Mouse (Mus musculus) hindbrain, embryonic 14.5 days (tissue): Measurements from ENCODE around the gene Gucy2d. TPM values are rescaled to one million over a fixed set of nuclear protein-coding genes. Genes with fewer than 3 reads are reported as not detected.

Experiments
- ATAC-seq: fragments of 200-750 bp; cut with Nextera tagmentation; 2 replicates; pipeline ENCODE4 v1.8.0; 2017; ENCODE audit warnings: moderate number of reproducible peaks, mild to moderate bottlenecking, moderate TSS enrichment, moderate library complexity; ENCODE audit not compliant: low FRiP score
- DNase-seq: peaks from one replicate; pipeline ENCODE4 v3.0.0-alpha.2; 2015; ENCODE audit warnings: low spot score
- H3K27ac ChIP-seq: fragments of 300-500 bp; sonication (generic); 2 replicates; pipeline ENCODE4 v1.5.1; 2014; ENCODE audit warnings: mild to moderate bottlenecking, moderate library complexity
- H3K27me3 ChIP-seq: fragments of 300-500 bp; sonication (generic); 2 replicates; pipeline ENCODE4 v1.6.1; 2014; ENCODE audit warnings: mild to moderate bottlenecking, low read length, mixed read lengths; ENCODE audit not compliant: control insufficient read depth, insufficient read depth
- H3K36me3 ChIP-seq: fragments of 300-500 bp; sonication (generic); replicated peaks from 2 replicates; pipeline ENCODE4 v1.6.1; 2014; ENCODE audit not compliant: control insufficient read depth, insufficient read depth
- H3K4me1 ChIP-seq: fragments of 300-500 bp; sonication (generic); replicated peaks from 2 replicates; pipeline ENCODE4 v1.6.1; 2014; ENCODE audit warnings: antibody characterized with exemption, low read length, mixed read lengths; ENCODE audit not compliant: control insufficient read depth, insufficient read depth
- H3K4me2 ChIP-seq: fragments of 300-500 bp; sonication (generic); replicated peaks from 2 replicates; pipeline ENCODE4 v1.6.1; 2014; ENCODE audit warnings: mild to moderate bottlenecking, moderate library complexity
- H3K4me3 ChIP-seq: fragments of 300-500 bp; sonication (generic); replicated peaks from 2 replicates; pipeline ENCODE4 v1.5.1; 2014; ENCODE audit warnings: mild to moderate bottlenecking, low read length
- H3K9ac ChIP-seq: fragments of 300-500 bp; sonication (generic); 2 replicates; pipeline ENCODE4 v1.6.1; 2014
- H3K9me3 ChIP-seq: fragments of 300-500 bp; sonication (generic); 2 replicates; pipeline ENCODE4 v1.6.1; 2016; ENCODE audit warnings: low read length; ENCODE audit not compliant: control insufficient read depth
- WGBS: fragments of 180-500 bp; shearing (Covaris S2); extraction: QIAGEN DNeasy Blood & Tissue Kit; methylation state at CpG from one replicate; pipeline ENCODE4 v1.1.7; 2014; 5-methylcytosine and 5-hydroxymethylcytosine counted together
- polyA plus RNA-seq: library from polyadenylated mRNA; unstranded; fragments of >200 nt; fragmentation: Nextera tagmentation; extraction: Ambion mirVana; gene quantifications from 2 replicates; pipeline ENCODE4 v1.2.1, GENCODE M21; 2014

Gucy2d gene
- polyA plus RNA-seq, 1 experiment from 2014 or later: 0.19 TPM

DNA sequence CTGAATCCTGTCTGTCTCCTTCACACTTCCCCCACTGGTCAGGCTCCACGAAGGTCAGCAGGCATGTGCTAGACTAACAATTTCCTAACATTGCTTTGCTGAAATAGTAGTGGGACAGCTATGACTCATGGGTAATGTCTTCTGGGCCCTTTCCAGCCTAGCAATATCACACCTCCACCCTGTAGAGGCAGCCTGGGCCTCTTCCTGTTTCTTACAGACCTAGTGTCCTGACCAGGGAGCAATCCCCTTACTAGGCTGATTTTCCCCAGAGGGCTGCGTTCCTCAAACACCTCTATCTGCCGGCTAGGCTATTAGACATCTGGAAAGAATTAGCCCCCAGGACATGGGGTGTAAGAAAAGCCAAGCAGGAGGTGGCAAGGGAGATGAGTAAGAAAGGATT lies 24.7 kb upstream of the Gucy2d start:
- Histone ChIP-seq H3K4me3 (no peak overlapping the region), H3K27me3 (no peaks in the 10 kb centered on the region), H3K9me3 (no peaks in the 10 kb centered on the region), H3K4me2 (no peak overlapping the region), H3K4me1 (peaks cover 10% of the 10 kb centered on the region; the same call in 1 of the 2 replicates), H3K27ac (no peak overlapping the region), H3K36me3 (no peaks in the 10 kb centered on the region), H3K9ac (no peak overlapping the region)
- DNase-seq (no peak), ATAC-seq (no peak)
- WGBS: 68% methylated on average over 3 of the region's 3 CpGs

DNA sequence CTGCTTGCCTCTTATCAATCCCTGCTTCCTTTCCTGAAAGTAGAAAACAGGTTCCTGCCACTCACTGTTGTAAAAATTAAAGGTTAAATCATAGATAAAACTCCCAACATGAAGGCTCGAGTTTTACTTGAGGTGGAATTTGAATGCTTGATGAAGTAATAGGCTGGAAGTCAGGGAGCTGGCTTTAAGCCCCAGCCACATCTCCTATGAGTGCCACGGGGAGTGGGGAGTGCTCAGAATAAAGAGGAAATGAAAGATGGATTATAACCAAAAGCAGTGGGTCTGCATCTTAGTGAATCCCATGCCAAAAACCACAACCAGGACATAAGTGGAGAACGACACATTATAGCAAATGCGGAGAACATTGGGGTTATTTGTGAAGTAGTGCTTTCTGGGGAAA lies 24.2 kb upstream of the Gucy2d start:
- no peaks in the 10 kb centered on the region for H3K27me3 ChIP-seq
- H3K4me1 ChIP-seq: peaks cover 10% of the 10 kb centered on the region; the same call in 1 of the 2 replicates
- DNase-seq (no peak), ATAC-seq (no peak)
- H3K4me3 ChIP-seq: no peak overlapping the region
- H3K4me2 ChIP-seq: no peak overlapping the region
- H3K27ac ChIP-seq: no peak overlapping the region
- WGBS: 80% methylated on average over 4 of the region's 4 CpGs
- H3K36me3 ChIP-seq: no peaks in the 10 kb centered on the region
- no peak overlapping the region for H3K9ac ChIP-seq
- no peaks in the 10 kb centered on the region for H3K9me3 ChIP-seq

DNA sequence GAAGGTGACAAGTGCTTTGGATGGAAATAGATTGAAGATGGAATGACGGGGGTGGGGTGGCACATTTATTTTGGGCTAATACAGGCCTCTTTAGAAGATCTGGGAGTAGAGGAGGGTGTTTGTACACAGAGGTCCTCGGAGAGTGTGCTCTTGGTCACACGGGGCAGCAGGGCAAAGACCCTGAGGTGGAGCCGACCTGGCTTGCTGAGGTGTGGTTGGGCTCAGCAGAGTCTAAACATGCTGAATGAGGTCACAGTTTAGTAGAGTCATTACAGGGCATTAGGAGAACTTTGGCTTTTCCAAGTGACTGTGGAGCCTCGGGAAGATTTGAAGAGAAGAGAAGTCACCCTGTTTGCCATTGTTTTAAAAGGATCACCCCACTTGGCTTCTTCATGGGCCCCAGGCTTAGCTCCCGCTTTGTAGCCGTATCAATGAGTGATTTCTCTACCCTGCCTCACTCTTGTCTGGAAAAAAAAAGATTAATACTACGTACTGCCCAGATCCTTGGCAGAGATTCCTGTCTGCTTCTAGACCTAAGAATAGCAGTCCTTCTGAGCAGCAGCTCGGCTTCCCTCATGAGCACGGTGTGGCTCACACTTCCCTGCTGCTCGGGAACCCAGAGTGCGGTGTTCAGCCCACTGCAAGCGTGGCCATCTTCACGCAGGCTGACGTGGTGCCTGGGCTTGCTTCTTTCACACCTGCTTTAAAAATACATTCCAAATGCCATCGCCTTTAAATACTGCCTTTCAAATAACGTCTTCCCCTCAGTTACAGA lies 22.0 kb upstream of the Gucy2d start:
- Histone ChIP-seq H3K27ac (peak overlapping the region; percentile 26; the same call in 1 of the 2 replicates), H3K9ac (no peak overlapping the region), H3K27me3 (no peaks in the 10 kb centered on the region), H3K4me1 (peaks cover 10% of the 10 kb centered on the region; the same call in 1 of the 2 replicates), H3K4me2 (no peak overlapping the region), H3K36me3 (no peaks in the 10 kb centered on the region), H3K9me3 (no peaks in the 10 kb centered on the region), H3K4me3 (no peak overlapping the region)
- WGBS: 71% methylated on average over 17 of the region's 17 CpGs
- ATAC-seq: no peak
- no peak for DNase-seq

DNA sequence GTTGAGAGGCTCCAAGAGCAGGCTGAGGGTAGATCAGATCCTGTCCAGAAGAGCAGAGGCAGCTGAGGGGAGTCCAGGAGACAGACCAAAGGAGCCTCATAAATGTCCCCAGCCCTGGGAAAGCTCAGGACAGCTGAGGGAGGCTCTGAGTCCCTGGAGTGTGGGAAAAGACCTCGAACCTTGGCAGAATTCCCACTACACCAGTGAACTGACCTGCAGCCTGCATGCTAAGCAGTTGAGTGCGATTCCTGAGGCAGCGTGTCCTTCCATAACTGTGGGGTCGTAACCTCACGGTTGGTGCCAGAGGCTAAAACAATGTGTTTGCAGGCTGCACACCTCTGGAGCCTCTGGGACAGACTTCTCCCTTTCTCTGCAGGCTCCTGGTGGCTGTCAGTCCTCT lies 20.9 kb upstream of the Gucy2d start:
- no peaks in the 10 kb centered on the region for H3K27me3 ChIP-seq
- no peaks in the 10 kb centered on the region for H3K9me3 ChIP-seq
- DNase-seq (peak; percentile 29), ATAC-seq (no peak)
- H3K4me1 ChIP-seq: peaks cover 10% of the 10 kb centered on the region; the same call in 1 of the 2 replicates
- no peaks in the 10 kb centered on the region for H3K36me3 ChIP-seq
- no peak overlapping the region for H3K27ac ChIP-seq
- no peak overlapping the region for H3K4me2 ChIP-seq
- WGBS: 38% methylated on average over 5 of the region's 5 CpGs
- H3K9ac ChIP-seq: no peak overlapping the region
- H3K4me3 ChIP-seq: no peak overlapping the region

DNA sequence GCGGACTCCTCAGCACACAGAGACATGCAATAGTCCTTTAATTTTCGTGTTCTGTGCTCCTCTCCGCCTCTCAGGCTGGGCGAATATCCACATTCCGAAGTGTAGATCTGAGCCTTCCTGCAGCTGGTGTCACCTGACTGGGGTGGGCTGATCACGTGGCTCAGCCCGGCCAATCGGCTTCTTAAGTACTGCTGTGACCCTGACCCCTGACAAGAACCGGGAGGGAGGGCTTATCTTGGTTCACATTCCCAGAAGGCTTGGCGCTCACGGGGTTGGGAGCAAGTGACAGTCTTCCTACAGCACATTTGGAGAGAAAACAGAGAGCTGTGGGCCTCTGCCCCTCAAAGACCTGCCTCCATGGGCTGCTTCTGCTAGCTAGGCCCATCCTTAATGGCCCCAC lies 16.7 kb upstream of the Gucy2d start:
- ATAC-seq: no peak
- DNase-seq: no peak
- Histone ChIP-seq H3K27me3 (no peaks in the 10 kb centered on the region), H3K9me3 (no peaks in the 10 kb centered on the region), H3K36me3 (no peaks in the 10 kb centered on the region), H3K27ac (no peak overlapping the region), H3K4me3 (no peak overlapping the region), H3K4me1 (peaks cover 6% of the 10 kb centered on the region; the same call in 1 of the 2 replicates), H3K9ac (no peak overlapping the region), H3K4me2 (no peak overlapping the region)
- WGBS: 70% methylated on average over 11 of the region's 11 CpGs

DNA sequence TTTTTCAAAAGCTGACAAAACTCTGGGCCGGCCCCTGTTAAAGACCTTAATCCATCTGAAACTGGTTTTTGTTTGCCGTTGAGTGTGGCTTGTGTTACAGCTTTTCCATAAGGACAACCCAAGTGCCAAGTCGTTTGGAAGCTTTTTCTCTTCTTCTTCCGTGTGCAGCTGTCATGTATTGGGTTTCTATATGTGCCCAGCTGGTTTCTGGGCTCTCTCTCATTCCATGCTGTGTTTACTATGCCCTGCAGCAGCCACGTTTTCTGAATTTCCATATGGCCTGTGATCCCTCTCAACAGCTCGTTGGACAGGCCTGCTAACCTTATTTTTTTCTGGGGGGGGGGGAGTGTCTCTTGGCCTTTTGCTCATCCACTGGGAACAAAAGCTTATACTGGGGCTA lies 15.8 kb upstream of the Gucy2d start:
- H3K4me2 ChIP-seq: no peak overlapping the region
- H3K9me3 ChIP-seq: no peaks in the 10 kb centered on the region
- no peak overlapping the region for H3K9ac ChIP-seq
- no peak overlapping the region for H3K27ac ChIP-seq
- 64% methylated on average over 6 of the region's 6 CpGs for WGBS
- no peak overlapping the region for H3K4me3 ChIP-seq
- H3K4me1 ChIP-seq: no peaks in the 10 kb centered on the region
- H3K36me3 ChIP-seq: no peaks in the 10 kb centered on the region
- no peaks in the 10 kb centered on the region for H3K27me3 ChIP-seq
- ATAC-seq: no peak
- no peak for DNase-seq

DNA sequence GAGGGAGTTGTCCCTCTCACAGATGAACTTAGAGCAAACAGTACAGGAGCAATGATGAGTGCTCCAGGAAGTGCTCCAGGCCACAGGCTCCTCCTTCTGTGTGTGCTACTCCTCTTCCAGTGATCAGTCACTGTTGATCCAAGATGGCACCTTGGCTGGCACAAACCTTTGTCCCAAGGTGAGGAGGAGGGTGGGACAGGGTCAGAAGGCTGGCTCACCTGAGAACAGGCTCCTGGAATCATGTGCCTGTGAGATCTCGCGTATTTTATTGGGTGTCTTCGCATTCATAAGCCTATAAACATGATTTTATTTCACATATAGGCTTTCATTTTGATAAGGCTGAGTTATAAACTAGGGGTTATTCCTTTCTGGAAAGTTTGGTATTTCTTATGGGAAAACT lies 14.7 kb upstream of the Gucy2d start:
- WGBS: 97% methylated on average over 3 of the region's 3 CpGs
- ATAC-seq (no peak), DNase-seq (no peak)
- Histone ChIP-seq H3K9me3 (no peaks in the 10 kb centered on the region), H3K9ac (no peak overlapping the region), H3K27ac (no peak overlapping the region), H3K4me2 (no peak overlapping the region), H3K36me3 (no peaks in the 10 kb centered on the region), H3K4me1 (no peaks in the 10 kb centered on the region), H3K27me3 (no peaks in the 10 kb centered on the region), H3K4me3 (no peak overlapping the region)

DNA sequence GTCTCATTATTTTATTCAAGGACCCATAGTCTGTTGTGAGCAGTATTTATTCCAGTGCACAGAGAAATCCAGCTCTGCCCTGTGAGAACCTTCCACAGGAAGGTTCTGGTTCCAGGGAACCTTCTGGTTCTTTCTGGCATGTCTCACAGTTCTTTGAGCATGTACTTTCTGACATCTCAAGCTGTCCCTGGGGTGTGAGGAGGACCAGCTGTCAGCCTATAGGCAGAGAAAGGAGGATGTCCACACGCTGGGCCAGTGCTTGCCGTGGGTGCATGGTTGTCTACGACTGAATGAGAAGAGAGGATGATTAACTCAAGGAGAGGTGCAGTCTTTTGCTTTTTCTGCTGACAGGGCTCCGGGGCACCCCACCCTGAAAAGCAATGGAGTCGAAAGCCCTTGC lies 13.6 kb upstream of the Gucy2d start:
- ATAC-seq (no peak), DNase-seq (no peak)
- Histone ChIP-seq H3K9ac (no peak overlapping the region), H3K27me3 (no peaks in the 10 kb centered on the region), H3K27ac (no peak overlapping the region), H3K9me3 (no peaks in the 10 kb centered on the region), H3K4me2 (no peak overlapping the region), H3K4me1 (no peaks in the 10 kb centered on the region), H3K36me3 (no peaks in the 10 kb centered on the region), H3K4me3 (no peak overlapping the region)
- 77% methylated on average over 5 of the region's 5 CpGs for WGBS

DNA sequence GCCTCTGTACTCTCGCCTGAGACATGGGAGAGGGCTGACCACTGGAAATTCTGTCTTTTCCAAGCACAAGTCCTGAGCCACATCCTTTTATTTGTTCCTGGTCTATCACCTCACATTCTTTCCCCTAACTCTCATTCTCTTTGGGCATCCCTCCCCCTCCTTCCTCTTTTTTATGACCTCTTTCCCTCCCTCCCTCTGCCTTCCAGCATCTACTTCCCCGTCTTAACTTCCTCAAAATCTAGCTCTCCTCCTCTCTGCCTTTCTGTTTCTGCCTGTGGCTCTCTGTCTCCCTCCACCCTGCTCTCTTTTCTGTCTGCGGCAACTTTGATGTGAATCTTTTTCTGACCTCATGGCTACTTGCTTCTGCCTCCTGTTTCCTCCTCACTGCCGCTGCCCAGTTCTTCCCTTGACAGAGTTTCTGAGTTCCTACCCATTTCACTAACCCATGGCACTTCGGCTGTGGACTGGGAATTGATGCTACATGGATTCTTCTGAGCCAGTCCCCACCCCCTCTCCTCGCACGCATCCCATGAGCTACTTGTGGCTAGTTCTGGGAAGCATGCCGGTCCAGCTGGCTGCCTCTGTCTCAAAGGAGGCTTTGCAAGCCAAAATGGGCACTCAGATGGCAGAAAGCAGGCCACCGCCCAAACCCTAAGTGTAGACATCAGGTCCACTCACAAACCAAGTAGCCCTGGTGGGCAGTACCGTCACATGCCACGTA lies 12.9 kb upstream of the Gucy2d start:
- no peaks in the 10 kb centered on the region for H3K9me3 ChIP-seq
- ATAC-seq (no peak), DNase-seq (no peak)
- 81% methylated on average over 11 of the region's 11 CpGs for WGBS
- H3K4me1 ChIP-seq: no peaks in the 10 kb centered on the region
- H3K27me3 ChIP-seq: no peaks in the 10 kb centered on the region
- H3K9ac ChIP-seq: no peak overlapping the region
- no peaks in the 10 kb centered on the region for H3K36me3 ChIP-seq
- H3K27ac ChIP-seq: no peak overlapping the region
- no peak overlapping the region for H3K4me3 ChIP-seq
- no peak overlapping the region for H3K4me2 ChIP-seq
